Mouse (Mus musculus): ENCODE measurements around the gene Stx8. TPM values are rescaled to one million over a fixed set of nuclear protein-coding genes. Genes with fewer than 3 reads are reported as not detected.

Gene Stx8
- polyA plus RNA-seq, 1 experiment from 2014 or later, result 74.1 TPM

- H3K27me3 ChIP-seq, result 0 out of 2 replicates have a peak, but pooled peaks cover 3% of the 10 kb centered on the region
- no peak for ATAC-seq (ENCODE audit: low FRiP score)
- 87% methylated on average over 4 of the region's 4 CpGs for WGBS
Observed at GRCm38 (mm10) chr11:68209506-68209905, 243.5 kb downstream of the Stx8 start.

GRCm38 (mm10) chr11:68210714-68211113 is 244.7 kb downstream of the Stx8 start:
- no peaks in the 10 kb centered on the region for H3K9me3 ChIP-seq
- 94% methylated on average over 5 of the region's 5 CpGs for WGBS
- H3K4me3 ChIP-seq, result no peak overlapping the region
- ATAC-seq (ENCODE audit: low FRiP score), result no peak
- no peak overlapping the region for H3K4me2 ChIP-seq
- H3K4me1 ChIP-seq (replicated peaks), result peaks cover 52% of the 10 kb centered on the region
- peaks cover 8% of the 10 kb centered on the region for H3K36me3 ChIP-seq
- 0 out of 2 replicates have a peak overlapping the region, but pooled peaks have one; percentile 23 for H3K27ac ChIP-seq
- H3K9ac ChIP-seq, result no peak overlapping the region
- H3K27me3 ChIP-seq, result 0 out of 2 replicates have a peak, but pooled peaks cover 3% of the 10 kb centered on the region

More at GRCm38 (mm10) chr11:68209506-68209905, 243.5 kb downstream of the Stx8 start:
- Histone ChIP-seq H3K36me3 (peaks cover 8% of the 10 kb centered on the region), H3K4me3 (no peak overlapping the region), H3K9me3 (no peaks in the 10 kb centered on the region), H3K27ac (no peak overlapping the region), H3K4me1 (replicated peaks) (peaks cover 43% of the 10 kb centered on the region), H3K9ac (no peak overlapping the region), H3K4me2 (no peak overlapping the region)

DNA sequence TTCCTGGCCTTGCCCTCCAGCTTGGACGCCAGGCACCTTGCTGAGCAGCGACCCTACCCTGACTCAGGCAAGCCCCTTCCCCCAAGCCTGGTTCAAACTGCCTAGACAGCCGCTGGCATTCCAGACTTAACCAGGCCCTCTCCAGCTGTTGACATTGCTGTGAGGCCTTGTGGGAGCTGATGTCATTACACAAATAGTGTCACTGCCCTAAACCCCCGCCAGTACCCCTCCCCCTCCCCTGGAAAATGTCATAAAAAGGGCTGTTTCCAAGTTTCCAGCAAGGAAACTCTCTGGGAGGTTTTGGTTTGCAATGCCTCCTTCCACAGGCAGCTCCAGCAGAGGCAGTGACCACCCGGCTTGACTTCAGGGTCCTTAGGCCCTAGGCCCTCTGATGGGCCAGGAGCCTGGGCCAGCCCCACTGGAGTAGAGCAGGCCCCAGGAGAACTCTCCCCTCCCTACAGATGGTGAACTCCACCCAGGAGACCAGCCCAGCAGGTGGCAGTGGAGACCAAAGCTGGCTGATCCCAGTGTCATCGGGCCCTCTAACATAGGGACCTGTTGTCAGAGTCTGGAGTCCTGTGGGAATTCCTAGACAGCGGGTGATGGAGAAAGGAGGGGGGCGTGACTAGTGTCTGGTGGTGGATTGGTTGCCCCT is 246.1 kb downstream of the Stx8 start:
- no peak for ATAC-seq (ENCODE audit: low FRiP score)
- peaks cover 8% of the 10 kb centered on the region; the same call in 1 of the 2 replicates for H3K36me3 ChIP-seq
- peak overlapping the region; percentile 23; the same call in 1 of the 2 replicates for H3K27ac ChIP-seq
- H3K9ac ChIP-seq, result no peak overlapping the region
- peaks cover 65% of the 10 kb centered on the region for H3K4me1 ChIP-seq (replicated peaks)
- 0 out of 2 replicates have a peak, but pooled peaks cover 11% of the 10 kb centered on the region for H3K27me3 ChIP-seq
- WGBS, result 55% methylated on average over 8 of the region's 8 CpGs
- no peak overlapping the region for H3K4me3 ChIP-seq
- H3K4me2 ChIP-seq, result no peak overlapping the region
- no peaks in the 10 kb centered on the region for H3K9me3 ChIP-seq

- 73% methylated on average over 3 of the region's 3 CpGs for WGBS
- Histone ChIP-seq H3K36me3 (peaks cover 4% of the 10 kb centered on the region; the same call in 1 of the 2 replicates), H3K27ac (peak overlapping the region; percentile 84; the same call in 1 of the 2 replicates), H3K4me1 (replicated peaks) (peaks cover 60% of the 10 kb centered on the region), H3K4me2 (no peak overlapping the region), H3K9me3 (no peaks in the 10 kb centered on the region), H3K4me3 (no peak overlapping the region), H3K27me3 (peaks cover 26% of the 10 kb centered on the region; the same call in 1 of the 2 replicates), H3K9ac (no peak overlapping the region)
- ATAC-seq (ENCODE audit: low FRiP score), result no peak
Observed at GRCm38 (mm10) chr11:68213896-68214295, 247.9 kb downstream of the Stx8 start.

GRCm38 (mm10) chr11:68214496-68215205 is 248.7 kb downstream of the Stx8 start:
- Histone ChIP-seq H3K9ac (no peak overlapping the region; the same call in 1 of the 2 replicates), H3K27ac (peak overlapping the region; percentile 84), H3K4me2 (no peak overlapping the region), H3K36me3 (peaks cover 4% of the 10 kb centered on the region; the same call in 1 of the 2 replicates), H3K4me3 (no peak overlapping the region), H3K4me1 (replicated peaks) (peaks cover 60% of the 10 kb centered on the region), H3K9me3 (no peaks in the 10 kb centered on the region), H3K27me3 (peaks cover 26% of the 10 kb centered on the region; the same call in 1 of the 2 replicates)
- 37% methylated on average over 9 of the region's 9 CpGs for WGBS
- 0 out of 2 replicates have a peak, but pooled peaks have one; percentile 12 for ATAC-seq (ENCODE audit: low FRiP score)

- Histone ChIP-seq H3K4me3 (no peak overlapping the region), H3K4me2 (no peak overlapping the region), H3K27ac (peak overlapping the region; percentile 84), H3K36me3 (peaks cover 4% of the 10 kb centered on the region; the same call in 1 of the 2 replicates), H3K27me3 (peaks cover 26% of the 10 kb centered on the region; the same call in 1 of the 2 replicates), H3K9ac (peak overlapping the region; percentile 26; the same call in 1 of the 2 replicates), H3K4me1 (replicated peaks) (peaks cover 64% of the 10 kb centered on the region), H3K9me3 (no peaks in the 10 kb centered on the region)
- 5% methylated on average over 6 of the region's 6 CpGs for WGBS
- ATAC-seq (ENCODE audit: low FRiP score), result peak; percentile 69
Observed at GRCm38 (mm10) chr11:68215206-68215912, 249.4 kb downstream of the Stx8 start.

- H3K4me2 ChIP-seq, result no peak overlapping the region
- H3K9me3 ChIP-seq, result no peaks in the 10 kb centered on the region
- H3K4me1 ChIP-seq (replicated peaks), result peaks cover 64% of the 10 kb centered on the region
- H3K36me3 ChIP-seq, result peaks cover 4% of the 10 kb centered on the region; the same call in 1 of the 2 replicates
- 30% methylated on average over 11 of the region's 11 CpGs for WGBS
- H3K27me3 ChIP-seq, result peaks cover 26% of the 10 kb centered on the region
- no peak overlapping the region for H3K9ac ChIP-seq
- peak overlapping the region; percentile 84 for H3K27ac ChIP-seq
- H3K4me3 ChIP-seq, result no peak overlapping the region
- ATAC-seq (ENCODE audit: low FRiP score), result no peak; the same call in 1 of the 2 replicates
Observed at GRCm38 (mm10) chr11:68216041-68216440, 250.0 kb downstream of the Stx8 start.

- H3K27me3 ChIP-seq, result peaks cover 40% of the 10 kb centered on the region
- 87% methylated on average over 4 of the region's 4 CpGs for WGBS
Observed at GRCm38 (mm10) chr11:68220733-68221132, 254.7 kb downstream of the Stx8 start.

DNA sequence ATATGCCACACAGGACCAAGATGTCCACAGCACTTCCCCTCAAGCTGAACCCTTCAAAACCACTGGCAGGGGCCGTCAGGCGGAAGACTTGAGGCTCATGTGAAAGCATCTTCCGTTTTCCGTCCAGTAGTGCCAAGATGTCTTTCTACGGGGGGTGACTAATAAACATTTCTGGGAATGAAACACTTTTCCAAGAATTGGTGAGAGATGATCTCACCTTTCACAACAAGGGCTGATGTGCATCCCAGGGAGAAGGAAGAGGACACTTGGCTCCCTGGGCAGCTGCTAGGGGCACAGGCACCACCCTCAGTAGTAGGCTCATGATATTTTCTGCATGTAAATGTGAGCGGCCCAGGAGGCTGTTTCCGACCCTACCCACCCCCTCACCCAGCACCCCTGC is 256.2 kb downstream of the Stx8 start:
- H3K9ac ChIP-seq, result no peak overlapping the region
- H3K4me3 ChIP-seq, result no peak overlapping the region
- no peak for ATAC-seq (ENCODE audit: low FRiP score)
- peaks cover 32% of the 10 kb centered on the region for H3K27me3 ChIP-seq
- H3K4me1 ChIP-seq (replicated peaks), result peaks cover 24% of the 10 kb centered on the region
- no peak overlapping the region for H3K4me2 ChIP-seq
- no peaks in the 10 kb centered on the region for H3K9me3 ChIP-seq
- H3K36me3 ChIP-seq, result no peaks in the 10 kb centered on the region
- no peak overlapping the region for H3K27ac ChIP-seq
- WGBS, result 93% methylated on average over 7 of the region's 7 CpGs

More at GRCm38 (mm10) chr11:68220733-68221132, 254.7 kb downstream of the Stx8 start:
- Histone ChIP-seq H3K27ac (no peak overlapping the region), H3K9me3 (no peaks in the 10 kb centered on the region), H3K36me3 (no peaks in the 10 kb centered on the region), H3K9ac (no peak overlapping the region), H3K4me3 (no peak overlapping the region), H3K4me1 (replicated peaks) (peaks cover 28% of the 10 kb centered on the region), H3K4me2 (no peak overlapping the region)
- no peak for ATAC-seq (ENCODE audit: low FRiP score)

DNA sequence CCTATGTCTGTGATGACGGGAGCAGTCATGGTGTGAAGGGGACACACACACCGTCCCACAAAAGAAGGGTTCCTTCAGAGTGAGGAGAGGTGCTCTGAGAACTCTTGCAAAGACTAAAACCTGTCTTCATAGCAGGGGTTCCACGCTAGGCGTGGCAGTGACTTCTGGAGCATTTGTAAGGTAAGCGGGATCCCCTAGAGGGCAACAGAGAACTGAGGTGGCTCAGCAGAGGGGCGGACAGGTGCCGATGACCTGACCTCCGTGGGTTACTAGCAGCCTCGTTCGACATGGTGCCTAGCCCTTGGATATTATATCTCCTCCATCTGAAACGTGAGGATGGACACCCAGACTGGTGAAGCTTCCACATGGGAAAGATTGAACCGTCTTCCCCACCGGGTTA is 257.1 kb downstream of the Stx8 start:
- ATAC-seq (ENCODE audit: low FRiP score), result no peak
- no peaks in the 10 kb centered on the region for H3K36me3 ChIP-seq
- H3K4me3 ChIP-seq, result no peak overlapping the region
- no peak overlapping the region for H3K27ac ChIP-seq
- peaks cover 20% of the 10 kb centered on the region for H3K4me1 ChIP-seq (replicated peaks)
- peaks cover 33% of the 10 kb centered on the region for H3K27me3 ChIP-seq
- H3K9me3 ChIP-seq, result no peaks in the 10 kb centered on the region
- 78% methylated on average over 13 of the region's 13 CpGs for WGBS
- no peak overlapping the region for H3K9ac ChIP-seq
- no peak overlapping the region for H3K4me2 ChIP-seq

- Histone ChIP-seq H3K27me3 (peaks cover 45% of the 10 kb centered on the region), H3K4me2 (no peak overlapping the region), H3K9me3 (no peaks in the 10 kb centered on the region), H3K36me3 (no peaks in the 10 kb centered on the region), H3K27ac (peak overlapping the region; percentile 35), H3K9ac (no peak overlapping the region), H3K4me3 (no peak overlapping the region), H3K4me1 (replicated peaks) (peaks cover 31% of the 10 kb centered on the region)
- 0 out of 2 replicates have a peak, but pooled peaks have one; percentile 39 for ATAC-seq (ENCODE audit: low FRiP score)
- WGBS, result 19% methylated on average over 5 of the region's 5 CpGs
Observed at GRCm38 (mm10) chr11:68226654-68227057, 260.7 kb downstream of the Stx8 start.

DNA sequence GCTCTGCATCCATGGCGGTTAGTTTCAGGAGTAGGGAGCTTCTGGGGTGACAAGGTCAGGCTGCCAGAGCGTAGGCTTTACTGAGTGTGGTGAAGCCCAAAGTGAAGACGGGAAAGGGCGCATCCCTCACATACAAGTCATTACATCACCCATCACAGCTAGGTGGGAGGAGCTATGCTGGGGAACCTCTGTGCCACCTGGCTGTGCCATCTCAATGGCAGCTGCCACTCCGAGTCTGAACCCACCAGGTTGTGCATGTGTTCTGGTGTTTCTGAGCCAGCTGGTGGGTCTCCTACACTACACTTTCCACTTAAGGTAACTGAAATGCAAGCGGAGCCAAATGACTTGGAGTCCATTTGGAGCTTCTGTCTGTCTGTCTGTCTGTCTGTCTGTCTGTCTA is 261.8 kb downstream of the Stx8 start:
- H3K36me3 ChIP-seq, result no peaks in the 10 kb centered on the region
- no peak overlapping the region for H3K4me2 ChIP-seq
- no peak overlapping the region for H3K4me3 ChIP-seq
- peak overlapping the region; percentile 30; the same call in 1 of the 2 replicates for H3K27ac ChIP-seq
- H3K9me3 ChIP-seq, result no peaks in the 10 kb centered on the region
- peaks cover 31% of the 10 kb centered on the region for H3K4me1 ChIP-seq (replicated peaks)
- ATAC-seq (ENCODE audit: low FRiP score), result no peak
- WGBS, result 77% methylated on average over 6 of the region's 6 CpGs
- no peak overlapping the region for H3K9ac ChIP-seq
- peaks cover 43% of the 10 kb centered on the region for H3K27me3 ChIP-seq

Measured in hindbrain, embryonic 13.5 days (tissue).